Mouse (Mus musculus) heart, postnatal 0 days (tissue): ENCODE results near the gene Plxnb1. TPM values are rescaled to one million over a fixed set of nuclear protein-coding genes. Genes with fewer than 3 reads are reported as not detected.

Source experiments
- ATAC-seq: fragments of 200-750 bp; cut with Nextera tagmentation; 2 replicates; pipeline ENCODE4 v1.8.0; 2017; ENCODE audit warnings: low read depth, moderate number of reproducible peaks, moderate library complexity; ENCODE audit not compliant: insufficient read depth
- DNase-seq: peaks from one replicate; pipeline ENCODE4 v3.0.0-alpha.2; 2016; ENCODE audit warnings: low spot score
- H3K27ac ChIP-seq: fragments of 300-500 bp; sonication (generic); 2 replicates; pipeline ENCODE4 v1.5.1; 2014; ENCODE audit warnings: low read depth, mild to moderate bottlenecking
- H3K27me3 ChIP-seq: fragments of 300-500 bp; sonication (generic); 2 replicates; pipeline ENCODE4 v1.6.1; 2014; ENCODE audit warnings: low read length, mixed read lengths; ENCODE audit not compliant: control insufficient read depth, insufficient read depth
- H3K36me3 ChIP-seq: fragments of 300-500 bp; sonication (generic); replicated peaks from 2 replicates; pipeline ENCODE4 v1.6.1; 2014; ENCODE audit warnings: low read length, mixed read lengths; ENCODE audit not compliant: control insufficient read depth, insufficient read depth
- H3K4me1 ChIP-seq: fragments of 300-500 bp; sonication (generic); 2 replicates; pipeline ENCODE4 v1.6.1; 2014; ENCODE audit warnings: antibody characterized with exemption; ENCODE audit not compliant: control insufficient read depth, insufficient read depth
- H3K4me2 ChIP-seq: fragments of 300-500 bp; sonication (generic); 2 replicates; pipeline ENCODE4 v1.6.1; 2014; ENCODE audit warnings: low read depth, mild to moderate bottlenecking, low read length, moderate library complexity
- H3K4me3 ChIP-seq: fragments of 300-500 bp; sonication (generic); 2 replicates; pipeline ENCODE4 v1.5.1; 2014; ENCODE audit warnings: low read depth, low read length
- H3K9ac ChIP-seq: fragments of 300-500 bp; sonication (generic); replicated peaks from 2 replicates; pipeline ENCODE4 v1.6.1; 2014; ENCODE audit warnings: low read depth, low read length, mixed read lengths
- H3K9me3 ChIP-seq: fragments of 300-500 bp; sonication (generic); replicated peaks from 2 replicates; pipeline ENCODE4 v1.6.1; 2016; ENCODE audit warnings: low read length; ENCODE audit not compliant: control insufficient read depth
- CTCF ChIP-seq: IDR thresholded peaks from 2 replicates; pipeline ENCODE4 v1.5.1; 2016; ENCODE audit warnings: antibody characterized with exemption, control low read depth, low read depth
- EP300 ChIP-seq: IDR thresholded peaks from 2 replicates; pipeline ENCODE4 v1.6.1; 2016; ENCODE audit warnings: antibody characterized with exemption, low read depth
- WGBS: fragments of 180-500 bp; shearing (Covaris S2); extraction: QIAGEN DNeasy Blood & Tissue Kit; methylation state at CpG from one replicate; pipeline ENCODE4 v1.1.7; 2014; 5-methylcytosine and 5-hydroxymethylcytosine counted together
- polyA plus RNA-seq: library from polyadenylated mRNA; unstranded; fragments of >200 nt; fragmentation: Nextera tagmentation; extraction: Ambion mirVana; gene quantifications from 2 replicates; pipeline ENCODE4 v1.2.1, GENCODE M21; 2015
- total RNA-seq: library from RNA; depleted of rRNA; stranded (reverse); fragments of >200 nt; gene quantifications from 2 replicates; pipeline ENCODE4 v1.2.3, GENCODE M21; 2014; ENCODE audit warnings: low replicate concordance

The Plxnb1 gene
- total and polyA plus RNA-seq, 2 experiments from 2014 or later: 3.0 to 54.3 TPM

GRCm38 (mm10) chr9:109087987-109088386, 7.2 kb upstream of the Plxnb1 start:
- peak; percentile 68 for TF ChIP-seq CTCF
- TF ChIP-seq EP300: no peak
- Histone ChIP-seq H3K4me1 (peaks cover 5% of the 10 kb centered on the region), H3K4me2 (no peak overlapping the region), H3K36me3 (peaks cover 5% of the 10 kb centered on the region), H3K4me3 (no peak overlapping the region), H3K27ac (no peak overlapping the region), H3K9me3 (no peaks in the 10 kb centered on the region), H3K9ac (no peak overlapping the region), H3K27me3 (no peaks in the 10 kb centered on the region)
- DNase-seq (peak; percentile 69), ATAC-seq (no peak)
- 11% methylated on average over 5 of the region's 5 CpGs for WGBS

- TF ChIP-seq EP300: no peak
- TF ChIP-seq CTCF: no peak
- Histone ChIP-seq H3K36me3 (peaks cover 5% of the 10 kb centered on the region), H3K27me3 (no peaks in the 10 kb centered on the region), H3K4me1 (peaks cover 11% of the 10 kb centered on the region), H3K9me3 (no peaks in the 10 kb centered on the region), H3K4me3 (no peak overlapping the region), H3K27ac (no peak overlapping the region), H3K9ac (no peak overlapping the region), H3K4me2 (no peak overlapping the region)
- no peak for DNase-seq
- ATAC-seq: no peak
- WGBS: 78% methylated on average over 15 of the region's 15 CpGs
Observed at GRCm38 (mm10) chr9:109090446-109090845, 4.7 kb upstream of the Plxnb1 start.

- TF ChIP-seq EP300 (no peak), CTCF (no peak)
- 88% methylated on average over 8 of the region's 8 CpGs for WGBS
Observed at GRCm38 (mm10) chr9:109091802-109092201, 3.4 kb upstream of the Plxnb1 start.

GRCm38 (mm10) chr9:109092799-109093198, 2.4 kb upstream of the Plxnb1 start:
- H3K27ac ChIP-seq: no peak overlapping the region
- no peak for ATAC-seq
- DNase-seq: no peak
- peaks cover 5% of the 10 kb centered on the region for H3K36me3 ChIP-seq
- peaks cover 30% of the 10 kb centered on the region for H3K4me1 ChIP-seq
- 66% methylated on average over 6 of the region's 6 CpGs for WGBS
- TF ChIP-seq EP300 (no peak), CTCF (no peak)
- H3K9me3 ChIP-seq: no peaks in the 10 kb centered on the region
- no peak overlapping the region for H3K4me3 ChIP-seq
- no peak overlapping the region for H3K9ac ChIP-seq
- H3K27me3 ChIP-seq: no peaks in the 10 kb centered on the region
- no peak overlapping the region for H3K4me2 ChIP-seq

More at GRCm38 (mm10) chr9:109091802-109092201, 3.4 kb upstream of the Plxnb1 start:
- ATAC-seq (no peak), DNase-seq (no peak)
- Histone ChIP-seq H3K9me3 (no peaks in the 10 kb centered on the region), H3K36me3 (peaks cover 5% of the 10 kb centered on the region), H3K4me3 (no peak overlapping the region), H3K27me3 (no peaks in the 10 kb centered on the region), H3K4me2 (no peak overlapping the region), H3K9ac (no peak overlapping the region), H3K27ac (no peak overlapping the region), H3K4me1 (peaks cover 22% of the 10 kb centered on the region)

GRCm38 (mm10) chr9:109093786-109094552, 1.2 kb upstream of the Plxnb1 start:
- peak overlapping the region; percentile 94 for H3K4me2 ChIP-seq
- peak overlapping the region; percentile 69 for H3K4me3 ChIP-seq
- H3K27ac ChIP-seq: peak overlapping the region; percentile 88
- no peaks in the 10 kb centered on the region for H3K27me3 ChIP-seq
- H3K4me1 ChIP-seq: peaks cover 41% of the 10 kb centered on the region
- no peaks in the 10 kb centered on the region for H3K9me3 ChIP-seq
- ATAC-seq: no peak
- peak; percentile 66 for DNase-seq
- 18% methylated on average over 11 of the region's 11 CpGs for WGBS
- TF ChIP-seq EP300 (no peak), CTCF (no peak)
- peaks cover 5% of the 10 kb centered on the region for H3K36me3 ChIP-seq
- H3K9ac ChIP-seq: no peak overlapping the region
